Mouse (Mus musculus) limb, embryonic 15.5 days (tissue): ENCODE results near the gene Erbb2. TPM values are rescaled to one million over a fixed set of nuclear protein-coding genes. Genes with fewer than 3 reads are reported as not detected.
"Not testable (repeated sequence)": the region's sequence is repeated elsewhere in the genome, so short reads cannot be mapped to it uniquely, and the experiment has no call there.

Experiments used
- ATAC-seq: fragments of 200-750 bp; cut with Nextera tagmentation; 2 replicates; pipeline ENCODE4 v1.8.0; 2017; ENCODE audit warnings: low read depth, moderate TSS enrichment; ENCODE audit not compliant: insufficient number of reproducible peaks, low FRiP score, low TSS enrichment
- H3K27ac ChIP-seq: fragments of 300-500 bp; sonication (generic); 2 replicates; pipeline ENCODE4 v1.5.1; 2015; ENCODE audit warnings: moderate library complexity, mild to moderate bottlenecking, inconsistent platforms
- H3K27me3 ChIP-seq: fragments of 300-500 bp; sonication (generic); 2 replicates; pipeline ENCODE4 v1.6.1; 2015; ENCODE audit warnings: inconsistent platforms
- H3K36me3 ChIP-seq: fragments of 300-500 bp; sonication (generic); 2 replicates; pipeline ENCODE4 v1.6.1; 2015; ENCODE audit warnings: inconsistent platforms
- H3K4me1 ChIP-seq: fragments of 300-500 bp; sonication (generic); 2 replicates; pipeline ENCODE4 v1.6.1; 2015; ENCODE audit warnings: inconsistent platforms
- H3K4me2 ChIP-seq: fragments of 300-500 bp; sonication (generic); 2 replicates; pipeline ENCODE4 v1.6.1; 2015; ENCODE audit warnings: mild to moderate bottlenecking, inconsistent platforms
- H3K4me3 ChIP-seq: fragments of 300-500 bp; sonication (generic); 2 replicates; pipeline ENCODE4 v1.5.1; 2015; ENCODE audit warnings: mild to moderate bottlenecking, inconsistent platforms
- H3K9ac ChIP-seq: fragments of 300-500 bp; sonication (generic); 2 replicates; pipeline ENCODE4 v1.6.1; 2015; ENCODE audit warnings: inconsistent platforms
- H3K9me3 ChIP-seq: fragments of 300-500 bp; sonication (generic); 2 replicates; pipeline ENCODE4 v1.6.1; 2016; ENCODE audit warnings: inconsistent platforms
- WGBS: fragments of 180-500 bp; shearing (Covaris S2); methylation state at CpG from one replicate; pipeline ENCODE4 v1.1.7; 2015; 5-methylcytosine and 5-hydroxymethylcytosine counted together
- polyA plus RNA-seq: library from polyadenylated mRNA; unstranded; fragments of >200 nt; fragmentation: Nextera tagmentation; extraction: Ambion mirVana; gene quantifications from 2 replicates; pipeline ENCODE4 v1.2.1, GENCODE M21; 2015

Gene Erbb2
- polyA plus RNA-seq, 1 experiment from 2014 or later: 70.7 TPM

GRCm38 (mm10) chr11:98376756-98377155 is 35.5 kb upstream of the Erbb2 start:
- 74% methylated on average over 5 of the region's 5 CpGs for WGBS
- H3K36me3 ChIP-seq: peaks cover 83% of the 10 kb centered on the region
- H3K4me1 ChIP-seq: no peaks in the 10 kb centered on the region
- H3K27me3 ChIP-seq: no peaks in the 10 kb centered on the region
- no peaks in the 10 kb centered on the region for H3K9me3 ChIP-seq
- H3K4me2 ChIP-seq: no peak overlapping the region
- no peak for ATAC-seq
- no peak overlapping the region for H3K9ac ChIP-seq
- no peak overlapping the region for H3K27ac ChIP-seq
- H3K4me3 ChIP-seq: no peak overlapping the region

GRCm38 (mm10) chr11:98377787-98378186 is 34.5 kb upstream of the Erbb2 start:
- no peak overlapping the region for H3K4me2 ChIP-seq
- no peaks in the 10 kb centered on the region for H3K9me3 ChIP-seq
- no peaks in the 10 kb centered on the region for H3K27me3 ChIP-seq
- no peak for ATAC-seq
- 74% methylated on average over 11 of the region's 11 CpGs for whole genome bisulfite sequencing
- no peaks in the 10 kb centered on the region for H3K4me1 ChIP-seq
- H3K9ac ChIP-seq: no peak overlapping the region
- no peak overlapping the region for H3K27ac ChIP-seq
- no peak overlapping the region for H3K4me3 ChIP-seq
- peaks cover 84% of the 10 kb centered on the region for H3K36me3 ChIP-seq

GRCm38 (mm10) chr11:98379379-98379778 is 32.9 kb upstream of the Erbb2 start:
- Histone ChIP-seq H3K36me3 (peaks cover 71% of the 10 kb centered on the region), H3K27ac (no peak overlapping the region), H3K4me1 (no peaks in the 10 kb centered on the region), H3K4me2 (no peak overlapping the region), H3K9me3 (no peaks in the 10 kb centered on the region), H3K27me3 (peaks cover 13% of the 10 kb centered on the region), H3K9ac (no peak overlapping the region), H3K4me3 (no peak overlapping the region)
- no peak for ATAC-seq
- WGBS: 93% methylated on average over 7 of the region's 7 CpGs

- Histone ChIP-seq H3K4me2 (no peak overlapping the region), H3K4me1 (no peaks in the 10 kb centered on the region), H3K27ac (no peak overlapping the region), H3K36me3 (peaks cover 64% of the 10 kb centered on the region), H3K27me3 (peaks cover 20% of the 10 kb centered on the region), H3K9me3 (no peaks in the 10 kb centered on the region), H3K9ac (no peak overlapping the region), H3K4me3 (no peak overlapping the region)
- WGBS: 82% methylated on average over 6 of the region's 6 CpGs
- no peak for ATAC-seq
Observed at GRCm38 (mm10) chr11:98380106-98380505, 32.2 kb upstream of the Erbb2 start.

GRCm38 (mm10) chr11:98381651-98382050 is 30.6 kb upstream of the Erbb2 start:
- H3K4me3 ChIP-seq: no peak overlapping the region
- no peak overlapping the region for H3K27ac ChIP-seq
- H3K4me1 ChIP-seq: peaks cover 4% of the 10 kb centered on the region; the same call in 1 of the 2 replicates
- ATAC-seq: no peak
- WGBS: 86% methylated on average over 2 of the region's 2 CpGs
- peaks cover 36% of the 10 kb centered on the region for H3K27me3 ChIP-seq
- no peak overlapping the region for H3K9ac ChIP-seq
- no peaks in the 10 kb centered on the region for H3K9me3 ChIP-seq
- H3K4me2 ChIP-seq: no peak overlapping the region
- peaks cover 49% of the 10 kb centered on the region for H3K36me3 ChIP-seq

- not testable (repeated sequence) for H3K27ac ChIP-seq, H3K9ac ChIP-seq, H3K9me3 ChIP-seq, H3K4me3 ChIP-seq, ATAC-seq, H3K4me1 ChIP-seq, H3K4me2 ChIP-seq
- peaks cover 41% of the 10 kb centered on the region for H3K36me3 ChIP-seq
- H3K27me3 ChIP-seq: peaks cover 43% of the 10 kb centered on the region
- WGBS: 44% methylated on average over 2 of the region's 2 CpGs
Observed at GRCm38 (mm10) chr11:98382405-98382804, 29.9 kb upstream of the Erbb2 start.

- Histone ChIP-seq H3K9me3 (no peaks in the 10 kb centered on the region), H3K27me3 (peaks cover 54% of the 10 kb centered on the region), H3K36me3 (peaks cover 31% of the 10 kb centered on the region), H3K4me1 (peaks cover 8% of the 10 kb centered on the region; the same call in 1 of the 2 replicates), H3K4me2 (0 out of 2 replicates have a peak within 1 kb of the TSS, but pooled peaks have one; percentile 7), H3K27ac (no peak within 1 kb of the TSS), H3K9ac (no peak within 1 kb of the TSS), H3K4me3 (no peak within 1 kb of the TSS)
- 51% methylated on average over 14 of the region's 14 CpGs for WGBS
- ATAC-seq: no peak
Observed at GRCm38 (mm10) chr11:98383261-98384030, 28.8 kb upstream of the Erbb2 start, which contains the start of gene Tcap. Gene Tcap, plus strand, starts transcription at chr11:98383811.

- Histone ChIP-seq H3K36me3 (peaks cover 23% of the 10 kb centered on the region), H3K9me3 (no peaks in the 10 kb centered on the region), H3K27ac (no peak overlapping the region), H3K4me2 (no peak overlapping the region), H3K27me3 (peaks cover 61% of the 10 kb centered on the region), H3K4me3 (no peak overlapping the region), H3K9ac (no peak overlapping the region), H3K4me1 (peaks cover 11% of the 10 kb centered on the region; the same call in 1 of the 2 replicates)
- ATAC-seq: no peak
- 73% methylated on average over 20 of the region's 20 CpGs for WGBS
Observed at GRCm38 (mm10) chr11:98384216-98384615, 28.1 kb upstream of the Erbb2 start.

- 0 out of 2 replicates have a peak overlapping the region, but pooled peaks have one; percentile 7 for H3K4me2 ChIP-seq
- no peaks in the 10 kb centered on the region for H3K9me3 ChIP-seq
- no peak overlapping the region for H3K4me3 ChIP-seq
- H3K36me3 ChIP-seq: peaks cover 15% of the 10 kb centered on the region
- no peak overlapping the region for H3K9ac ChIP-seq
- WGBS: 66% methylated on average over 8 of the region's 8 CpGs
- H3K27me3 ChIP-seq: peaks cover 64% of the 10 kb centered on the region
- ATAC-seq: no peak
- peaks cover 13% of the 10 kb centered on the region for H3K4me1 ChIP-seq
- no peak overlapping the region for H3K27ac ChIP-seq
Observed at GRCm38 (mm10) chr11:98384721-98385637, 27.3 kb upstream of the Erbb2 start.

GRCm38 (mm10) chr11:98385638-98386585 is 26.4 kb upstream of the Erbb2 start, which contains the start of gene Pnmt:
Gene Pnmt, plus strand, starts transcription at chr11:98386450.
- no peaks in the 10 kb centered on the region for H3K9me3 ChIP-seq
- no peak within 1 kb of the TSS for H3K27ac ChIP-seq
- no peak within 1 kb of the TSS for H3K9ac ChIP-seq
- H3K36me3 ChIP-seq: peaks cover 6% of the 10 kb centered on the region
- H3K27me3 ChIP-seq: peaks cover 74% of the 10 kb centered on the region
- ATAC-seq: no peak
- H3K4me2 ChIP-seq: 0 out of 2 replicates have a peak within 1 kb of the TSS, but pooled peaks have one; percentile 10
- 0 out of 2 replicates have a peak within 1 kb of the TSS, but pooled peaks have one; percentile 2 for H3K4me3 ChIP-seq
- peaks cover 13% of the 10 kb centered on the region for H3K4me1 ChIP-seq
- 44% methylated on average over 23 of the region's 25 CpGs for WGBS

GRCm38 (mm10) chr11:98386596-98386995 is 25.7 kb upstream of the Erbb2 start:
- Histone ChIP-seq H3K27ac (no peak overlapping the region), H3K4me3 (0 out of 2 replicates have a peak overlapping the region, but pooled peaks have one; percentile 2)
- 11% methylated on average over 24 of the region's 24 CpGs for WGBS

More at GRCm38 (mm10) chr11:98386596-98386995, 25.7 kb upstream of the Erbb2 start:
- Histone ChIP-seq H3K9ac (no peak overlapping the region), H3K36me3 (peaks cover 3% of the 10 kb centered on the region; the same call in 1 of the 2 replicates), H3K4me1 (peaks cover 14% of the 10 kb centered on the region), H3K27me3 (peaks cover 80% of the 10 kb centered on the region), H3K9me3 (no peaks in the 10 kb centered on the region), H3K4me2 (0 out of 2 replicates have a peak overlapping the region, but pooled peaks have one; percentile 10)
- ATAC-seq: no peak
